Mouse (Mus musculus): ENCODE results near the gene Enoph1.

The Enoph1 gene

DNA sequence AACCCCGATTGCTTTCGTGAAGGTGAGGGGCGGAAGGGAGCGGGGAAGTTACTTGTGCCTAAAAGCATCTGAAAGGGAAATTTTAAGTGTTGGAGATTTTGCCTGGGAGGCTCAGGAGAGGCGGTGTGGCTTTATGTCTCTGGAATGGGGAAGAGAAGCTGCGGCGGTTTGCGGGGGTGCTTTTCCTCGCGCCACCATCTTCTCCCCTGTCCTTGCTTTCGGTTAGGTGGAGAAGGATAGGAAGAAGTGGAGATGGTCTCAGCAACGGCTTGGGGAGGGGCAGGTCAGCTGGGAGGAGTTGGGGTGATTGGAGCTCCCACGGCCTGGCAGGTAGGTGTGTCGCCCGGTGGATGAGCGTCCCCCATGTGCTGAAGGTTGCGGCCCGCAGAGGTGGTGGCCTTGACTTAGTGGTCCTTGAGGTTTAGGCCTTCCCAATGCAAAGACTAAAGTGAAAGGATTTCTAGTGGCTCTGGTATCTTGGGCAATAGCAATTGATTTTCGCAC is 548 bp downstream of the Enoph1 start:
- no peak for DNase-seq (ENCODE audit: low spot score)

- no peak for DNase-seq (ENCODE audit: low spot score)
Observed at GRCm38 (mm10) chr5:100041272-100041671, 1.5 kb downstream of the Enoph1 start.

- no peak for DNase-seq (ENCODE audit: low spot score)
Observed at GRCm38 (mm10) chr5:100042467-100042866, 2.7 kb downstream of the Enoph1 start.

DNA sequence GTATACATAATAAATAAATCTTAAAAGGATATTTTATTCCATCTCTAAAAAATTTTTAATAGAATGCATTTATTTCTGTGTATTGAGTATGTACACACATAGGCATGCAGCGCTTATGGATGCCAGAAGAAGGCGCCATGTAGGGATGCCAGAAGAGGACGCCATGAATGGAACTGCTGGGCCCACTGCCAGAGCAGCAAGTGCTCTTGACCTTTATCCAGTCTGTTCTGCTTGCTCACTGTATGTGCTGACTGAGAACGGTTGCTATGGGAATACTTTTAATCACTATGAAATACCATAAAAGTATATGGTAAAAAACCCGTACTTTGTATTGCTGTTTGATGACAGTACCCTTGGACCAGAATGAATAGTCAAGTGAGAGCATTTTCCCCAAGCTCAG is 3.6 kb downstream of the Enoph1 start:
- DNase-seq (ENCODE audit: low spot score), result no peak

DNA sequence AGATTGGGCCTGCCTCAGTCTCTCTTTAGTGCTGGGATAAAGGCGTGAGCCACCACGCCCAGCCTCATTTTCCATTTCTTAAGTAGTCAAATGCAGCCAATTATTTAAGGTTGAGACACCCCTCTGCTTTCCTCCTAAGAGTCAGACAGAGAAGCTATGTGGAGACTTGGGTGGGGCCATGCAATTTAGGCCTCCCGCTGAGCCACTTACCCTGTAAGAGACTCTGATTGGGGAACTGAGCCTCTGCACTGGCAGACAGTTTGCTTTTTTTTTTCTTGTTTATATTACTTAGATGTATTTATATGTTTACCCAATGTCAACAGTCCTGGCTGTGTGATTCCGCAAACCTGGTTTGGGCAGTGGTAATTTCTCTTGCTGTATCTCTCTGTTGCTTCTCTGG is 4.2 kb downstream of the Enoph1 start:
- no peak for DNase-seq (ENCODE audit: low spot score)

DNA sequence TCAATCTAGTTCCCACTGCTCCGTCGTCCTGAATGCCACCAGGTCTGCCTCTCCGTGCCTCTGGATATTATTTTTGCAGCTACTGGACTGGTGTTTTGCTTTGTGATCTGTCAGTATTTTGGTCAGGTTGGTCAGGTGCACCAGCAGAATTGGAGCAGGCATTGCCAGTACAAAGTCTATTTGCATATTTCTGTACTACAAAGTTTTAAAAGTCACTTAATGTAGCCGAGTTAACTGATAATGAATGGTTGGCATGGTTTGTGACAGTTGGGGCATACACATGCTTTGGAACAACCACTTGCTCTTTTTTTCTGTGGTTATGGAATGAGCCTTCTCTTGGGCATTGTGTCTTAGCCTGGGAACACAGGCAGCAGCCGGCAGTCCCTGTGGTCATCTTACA is 4.8 kb downstream of the Enoph1 start:
- no peak for DNase-seq (ENCODE audit: low spot score)

DNA sequence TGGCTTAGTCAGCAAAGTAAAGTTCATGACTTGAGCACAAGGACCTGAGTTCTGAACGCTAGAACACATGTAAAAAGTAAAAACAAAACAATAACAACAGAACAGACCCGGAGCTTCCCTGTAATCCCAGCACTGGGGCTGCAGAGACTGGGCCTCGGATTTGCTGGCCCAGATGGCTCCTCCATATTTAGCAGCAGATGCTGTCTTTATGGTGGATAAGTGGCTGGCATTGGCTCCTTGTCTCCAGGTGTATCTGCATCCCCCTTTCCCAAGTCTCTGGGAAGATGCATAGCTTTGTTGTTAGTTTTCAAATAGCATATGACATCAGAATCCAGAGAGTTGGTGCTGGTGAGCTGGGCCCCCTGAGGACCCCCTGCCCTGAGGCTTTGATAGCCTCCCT is 6.3 kb downstream of the Enoph1 start:
- DNase-seq (ENCODE audit: low spot score), result no peak

- DNase-seq (ENCODE audit: low spot score), result no peak
Observed at GRCm38 (mm10) chr5:100047143-100047640, 7.4 kb downstream of the Enoph1 start.

GRCm38 (mm10) chr5:100047871-100048270 is 8.1 kb downstream of the Enoph1 start:
- no peak for DNase-seq (ENCODE audit: low spot score)

DNA sequence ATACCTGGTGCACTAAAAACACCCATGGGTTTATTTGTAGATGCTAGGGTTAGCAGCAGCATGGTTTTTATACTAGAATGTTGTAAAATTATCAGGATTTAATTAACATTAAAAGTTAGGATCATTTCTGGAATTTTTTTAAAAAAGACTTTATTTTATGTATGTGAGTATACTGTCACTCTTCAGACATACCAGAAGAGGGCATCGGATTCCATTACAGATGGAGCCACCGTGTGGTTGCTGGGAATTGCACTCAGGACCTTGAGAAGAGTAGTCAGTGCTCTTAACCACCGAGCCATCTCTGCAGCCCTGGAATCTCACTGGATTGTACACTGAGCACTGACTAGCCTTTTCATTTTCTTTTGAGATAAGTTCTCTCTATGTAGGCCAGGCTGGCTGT is 10.1 kb downstream of the Enoph1 start:
- DNase-seq (ENCODE audit: low spot score), result no peak

DNA sequence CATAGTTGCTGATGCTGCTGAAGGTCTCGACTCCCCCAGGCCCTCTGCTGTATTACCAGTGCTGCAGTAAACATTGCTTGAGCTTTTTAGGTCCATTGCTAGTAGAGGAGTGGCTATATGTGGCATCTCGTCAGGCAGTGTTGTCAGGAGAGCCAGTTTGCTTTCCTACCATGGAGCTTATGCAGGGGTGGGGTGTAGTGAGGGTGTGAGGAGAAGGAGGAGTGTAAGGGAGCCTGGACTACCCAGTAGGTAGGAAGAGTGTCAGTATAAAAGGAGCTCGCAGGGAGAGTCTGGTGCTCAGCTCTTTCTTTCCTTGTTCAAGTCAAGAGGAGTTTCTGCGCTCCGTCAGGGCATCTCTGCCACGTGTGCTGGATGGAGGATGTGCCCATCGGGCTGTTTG is 12.9 kb downstream of the Enoph1 start:
- no peak for DNase-seq (ENCODE audit: low spot score)

DNA sequence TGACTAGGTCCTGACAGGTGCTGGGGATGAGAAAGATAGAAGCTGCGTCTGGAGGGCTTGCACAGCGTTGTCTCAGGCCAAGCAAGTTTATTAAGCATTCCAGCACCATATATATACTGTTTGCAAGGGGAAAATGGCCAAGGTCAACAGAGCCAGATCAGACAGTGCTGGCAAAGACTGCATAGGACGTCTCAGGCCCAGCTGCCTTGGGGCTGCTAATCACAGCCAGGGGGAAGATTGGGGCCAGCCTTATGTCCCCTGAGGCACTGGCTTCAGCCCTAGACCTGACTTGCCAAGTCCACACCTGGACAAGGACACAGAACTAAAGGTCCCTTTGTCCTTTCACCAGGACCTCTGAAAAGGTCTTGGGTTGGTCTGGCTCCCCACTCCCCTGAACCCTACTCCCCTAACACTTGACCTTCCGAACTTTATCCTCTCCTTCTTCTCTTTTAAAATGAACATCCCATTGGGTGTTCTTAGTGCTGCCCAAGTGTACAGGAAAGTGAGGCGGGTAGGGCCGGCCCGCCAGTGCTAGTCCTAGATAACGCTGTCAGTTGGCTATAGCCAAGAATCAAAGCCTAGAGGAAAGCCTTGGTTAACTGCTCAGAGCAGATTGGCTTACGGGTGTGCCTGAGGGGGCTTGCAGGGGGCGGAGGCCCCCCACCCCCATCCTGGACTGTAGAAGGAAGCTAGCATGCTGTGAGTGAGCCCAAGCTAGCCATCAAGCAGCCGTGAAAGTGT is 15.2 kb downstream of the Enoph1 start:
- DNase-seq (ENCODE audit: low spot score), result no peak

GRCm38 (mm10) chr5:100055866-100056369 is 16.1 kb downstream of the Enoph1 start:
- DNase-seq (ENCODE audit: low spot score), result no peak

DNA sequence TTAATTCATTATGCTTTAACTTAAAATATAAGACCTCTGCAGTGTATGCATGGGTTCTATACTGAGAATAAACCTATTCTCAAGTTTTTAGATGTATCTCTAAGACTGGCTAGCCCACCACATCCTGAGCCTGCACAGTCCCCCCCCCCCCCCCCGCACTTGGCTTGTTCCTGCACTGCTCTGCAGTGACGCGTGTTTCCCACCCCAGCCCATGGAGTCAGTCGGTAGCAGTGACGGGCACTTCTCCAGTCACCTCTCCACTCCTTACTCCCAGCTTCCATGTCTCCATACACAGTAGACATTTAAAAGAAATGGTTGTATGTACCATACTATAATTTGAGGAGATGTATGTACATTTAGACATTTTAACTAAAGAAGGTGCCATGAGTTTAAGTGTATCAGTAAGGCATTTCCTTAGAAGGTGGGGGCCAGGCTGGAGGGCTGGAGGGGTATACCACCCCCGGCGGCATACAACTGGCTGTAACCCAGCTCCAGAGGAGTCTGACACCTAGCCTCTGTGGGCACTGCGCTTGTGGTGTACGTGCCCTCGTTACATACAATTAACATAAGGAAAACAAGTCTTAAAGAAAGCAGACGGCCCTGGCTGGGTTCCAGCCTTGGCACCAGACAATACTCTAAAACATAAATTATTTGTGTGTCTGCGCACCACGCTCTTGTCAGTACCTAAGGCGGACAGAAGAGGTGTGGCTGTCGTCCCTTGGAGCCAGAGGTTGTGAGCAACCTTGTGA is 17.9 kb downstream of the Enoph1 start:
- DNase-seq (ENCODE audit: low spot score), result no peak

DNA sequence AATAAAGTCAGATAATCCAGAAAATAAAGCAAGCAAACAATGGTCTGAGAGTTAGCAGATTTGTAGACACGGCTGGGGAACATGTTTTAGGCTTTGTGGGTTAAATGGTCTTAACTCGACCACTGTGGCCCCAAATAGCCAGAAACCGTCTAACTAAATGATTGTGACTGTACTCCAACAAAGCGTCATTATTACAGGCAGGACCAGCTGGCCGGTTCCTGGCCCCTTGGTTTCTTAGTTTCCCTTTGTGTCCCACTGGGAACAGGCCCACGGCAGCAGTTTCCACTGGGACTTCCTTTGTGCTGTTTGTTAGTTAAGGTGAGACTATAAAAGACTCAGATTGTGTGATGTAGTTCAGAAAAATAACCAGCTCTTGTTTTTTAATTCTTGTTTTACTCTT is 18.9 kb downstream of the Enoph1 start:
- no peak for DNase-seq (ENCODE audit: low spot score)

DNA sequence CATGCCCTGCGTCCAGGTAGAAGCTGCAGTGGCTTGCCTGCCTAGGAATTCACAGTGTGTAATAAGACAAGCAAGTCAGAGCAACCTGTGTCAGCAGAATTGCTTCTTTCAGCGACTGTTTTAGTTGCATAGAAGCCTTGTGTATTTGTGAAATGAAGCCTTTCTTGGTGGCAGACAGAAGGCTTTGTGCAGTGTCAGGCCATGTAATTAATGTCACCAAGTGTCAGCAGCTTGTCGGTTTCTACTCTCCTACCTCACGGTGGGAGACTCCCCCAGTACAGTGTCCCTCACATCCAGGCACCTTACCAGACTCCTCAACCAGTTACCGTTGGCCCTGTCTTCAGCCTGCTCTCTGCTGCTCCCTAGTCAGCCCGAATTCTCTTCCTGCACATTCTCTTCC is 19.5 kb downstream of the Enoph1 start:
- no peak for DNase-seq (ENCODE audit: low spot score)

DNA sequence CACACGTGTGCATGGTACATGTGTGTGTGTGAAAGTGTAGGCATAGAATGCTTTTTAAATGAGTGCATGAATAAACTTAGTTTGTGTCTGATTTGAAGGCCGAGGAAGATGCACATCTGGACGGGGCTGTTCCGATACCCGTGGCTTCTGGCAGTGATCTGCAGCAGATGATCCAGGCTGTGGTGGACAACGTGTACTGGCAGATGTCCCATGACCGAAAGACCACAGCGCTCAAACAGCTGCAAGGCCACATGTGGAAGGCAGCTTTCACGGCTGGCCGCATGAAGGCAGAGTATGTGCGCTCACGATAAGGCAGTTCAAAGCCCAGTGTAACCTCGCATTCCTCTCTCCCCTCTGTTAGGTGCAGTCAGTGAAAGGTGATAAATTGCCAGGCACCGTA is 21.1 kb downstream of the Enoph1 start:
- no peak for DNase-seq (ENCODE audit: low spot score)

DNA sequence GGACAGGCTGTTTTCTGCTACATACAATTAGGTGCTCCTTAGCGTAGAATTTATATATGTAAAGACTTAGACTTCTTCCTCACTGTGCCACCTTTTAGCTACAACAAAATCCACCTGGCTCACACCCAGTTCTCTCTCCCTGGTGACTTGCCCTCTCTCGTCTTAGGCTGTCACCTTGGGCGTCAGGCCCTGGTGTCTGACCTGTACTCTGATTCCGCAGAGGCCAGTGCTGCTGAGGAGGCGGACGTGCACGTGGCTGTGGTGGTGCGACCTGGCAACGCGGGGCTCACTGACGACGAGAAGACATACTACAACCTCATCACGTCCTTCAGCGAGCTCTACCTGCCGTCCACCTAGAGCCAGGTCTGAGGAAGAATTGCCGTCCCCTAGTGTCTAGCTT is 27.8 kb downstream of the Enoph1 start:
- no peak for DNase-seq (ENCODE audit: low spot score)

GRCm38 (mm10) chr5:100069526-100069925 is 29.7 kb downstream of the Enoph1 start:
- no peak for DNase-seq (ENCODE audit: low spot score)

GRCm38 (mm10) chr5:100070255-100070654 is 30.5 kb downstream of the Enoph1 start:
- peak; percentile 64 for DNase-seq (ENCODE audit: low spot score)

GRCm38 (mm10) chr5:100071541-100071940 is 31.8 kb downstream of the Enoph1 start:
- no peak for DNase-seq (ENCODE audit: low spot score)

DNA sequence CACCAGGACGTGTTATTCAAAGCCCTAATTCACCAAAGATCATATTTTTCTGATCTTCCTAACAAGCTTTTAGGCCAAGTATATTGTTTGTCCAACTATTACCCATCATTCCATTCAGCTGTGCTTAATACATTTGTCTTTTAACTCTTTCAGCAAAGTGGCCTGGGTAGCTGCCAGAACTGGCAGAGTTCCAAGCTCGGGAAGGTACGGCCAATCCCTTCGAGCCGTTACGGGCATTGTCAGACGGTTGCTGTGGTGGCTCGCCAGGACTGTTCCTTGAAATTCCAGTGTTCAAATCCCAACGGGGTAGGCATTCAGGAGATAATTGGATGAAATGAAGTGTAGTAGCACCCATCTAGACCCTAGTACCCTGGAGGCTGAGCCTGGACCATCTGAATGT is 32.8 kb downstream of the Enoph1 start:
- DNase-seq (ENCODE audit: low spot score), result no peak

DNA sequence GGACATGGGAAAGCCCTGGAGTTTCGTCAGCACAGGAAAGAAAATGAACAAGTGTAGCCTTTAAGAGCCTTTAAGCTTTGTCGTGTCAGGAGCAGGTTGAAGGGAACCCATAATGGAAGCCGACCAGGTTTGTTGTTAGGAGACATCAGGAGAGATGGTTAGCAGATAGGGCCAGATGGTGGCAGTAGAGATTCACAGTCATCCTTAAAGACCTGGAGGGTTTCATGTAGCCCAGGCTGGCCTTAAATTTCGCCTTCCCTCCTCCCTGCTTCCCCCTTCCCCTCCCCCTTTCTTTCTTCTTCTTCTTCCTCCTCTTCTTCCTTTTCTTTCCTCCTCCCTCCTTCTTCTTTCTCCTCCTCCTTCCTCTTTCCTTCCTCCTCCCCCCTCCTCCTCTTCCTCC is 34.8 kb downstream of the Enoph1 start:
- no peak for DNase-seq (ENCODE audit: low spot score)
